Mouse (Mus musculus) embryonic fibroblast, embryonic 13.5 days (primary cell): ENCODE data around the gene Jak1.

ENCODE experiments used
- CTCF ChIP-seq: IDR thresholded peaks from 2 replicates; pipeline ENCODE4 v1.5.1; 2011; ENCODE audit warnings: mild to moderate bottlenecking, control low read depth, low read length, moderate library complexity, borderline replicate concordance; ENCODE audit not compliant: insufficient read depth
- POLR2A ChIP-seq: IDR thresholded peaks from 2 replicates; pipeline ENCODE4 v1.6.1; 2011; ENCODE audit warnings: low read depth, mild to moderate bottlenecking, control low read depth, low read length, moderate library complexity

DNA sequence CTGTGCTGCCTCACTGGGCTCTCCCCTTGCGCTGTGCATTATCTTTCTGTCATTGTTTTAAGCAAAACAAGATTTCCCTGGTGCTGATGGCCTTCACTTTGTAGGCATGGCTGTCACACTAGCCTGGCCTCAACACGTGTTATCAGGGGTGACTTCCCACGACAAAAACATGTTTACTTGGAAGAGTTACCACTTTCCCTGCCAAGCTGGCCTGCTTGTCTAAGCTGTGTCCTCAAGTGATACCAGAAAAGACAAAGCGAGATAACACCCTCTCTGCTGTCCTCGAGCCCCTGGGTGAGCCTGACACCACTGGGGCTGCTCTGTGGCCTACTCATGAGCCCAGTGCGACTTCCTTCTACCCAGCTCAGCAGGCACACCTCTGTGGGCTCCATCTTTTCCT, 89.0 kb downstream of the Jak1 start:
- TF ChIP-seq CTCF: no peak
- TF ChIP-seq POLR2A: no peak
